Mouse (Mus musculus) testis, postnatal 10 days (tissue): ENCODE measurements at regions not wholly inside any gene's neighbourhood (a gene's known extent, or its start where the extent isn't known, plus 50 kb on each side); places are given as distances from the start of the nearest gene placed in this dataset.
"Not testable (repeated sequence)": the region's sequence is repeated elsewhere in the genome, so short reads cannot be mapped to it uniquely, and the experiment has no call there.

Source experiments
- DNase-seq: peaks from one replicate; pipeline ENCODE4 v3.0.0; 2021; ENCODE audit warnings: low spot score

DNA sequence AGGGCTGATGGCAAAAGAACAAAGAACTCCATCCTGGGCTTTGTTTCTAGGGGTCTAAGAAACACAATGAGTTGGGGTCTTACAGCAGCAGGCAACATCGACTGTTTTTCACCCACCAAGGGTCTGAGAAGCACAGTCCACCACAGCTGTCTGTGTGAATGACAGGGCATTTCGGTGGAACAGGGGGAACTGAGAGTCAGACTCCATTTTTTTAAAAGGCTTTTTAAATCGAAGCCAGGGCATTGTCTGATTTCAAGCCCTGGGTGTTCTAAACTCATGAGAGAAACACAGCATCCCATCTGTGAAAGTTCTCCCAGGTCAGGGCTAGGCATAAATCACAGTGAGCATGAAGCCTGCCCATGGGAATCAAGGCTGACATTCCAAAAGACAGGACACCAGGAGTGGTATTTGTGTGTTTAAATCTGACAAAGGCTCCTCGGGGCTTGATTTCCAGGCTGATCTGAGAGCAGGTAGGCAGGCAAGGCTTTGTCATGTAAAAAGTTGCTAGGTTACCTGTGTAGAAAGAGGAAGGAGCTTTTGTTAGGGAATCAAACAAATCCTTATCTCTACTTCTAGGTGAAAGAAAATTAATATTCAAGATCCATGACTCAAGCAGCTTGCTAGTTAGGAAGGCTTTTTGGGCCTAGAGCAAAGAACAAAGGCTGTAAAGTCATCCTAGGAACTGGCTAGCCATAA lies 184.8 kb upstream of the Gm10324 start:
- not testable (repeated sequence) for DNase-seq

DNA sequence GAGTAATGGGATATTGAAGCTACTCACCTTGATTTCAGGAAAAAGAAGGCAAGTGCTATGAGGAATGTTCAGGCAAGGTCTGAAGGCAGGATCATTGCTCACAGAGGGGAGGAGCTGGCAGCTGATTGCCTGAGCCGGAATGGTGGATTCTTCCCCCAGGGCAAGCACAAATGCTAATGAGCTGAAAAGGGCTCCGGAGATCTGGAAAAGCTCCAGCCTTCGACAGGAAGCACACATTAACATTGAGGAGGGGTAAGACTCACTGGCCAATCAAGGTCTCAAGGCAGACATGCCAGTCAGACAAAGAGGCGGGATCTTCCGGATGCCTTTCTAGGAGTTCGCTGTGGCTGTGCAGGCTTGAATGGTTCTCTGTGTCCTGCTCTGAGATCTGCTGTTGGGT lies 169.1 kb upstream of the Gm10324 start:
- not testable (repeated sequence) for DNase-seq

DNA sequence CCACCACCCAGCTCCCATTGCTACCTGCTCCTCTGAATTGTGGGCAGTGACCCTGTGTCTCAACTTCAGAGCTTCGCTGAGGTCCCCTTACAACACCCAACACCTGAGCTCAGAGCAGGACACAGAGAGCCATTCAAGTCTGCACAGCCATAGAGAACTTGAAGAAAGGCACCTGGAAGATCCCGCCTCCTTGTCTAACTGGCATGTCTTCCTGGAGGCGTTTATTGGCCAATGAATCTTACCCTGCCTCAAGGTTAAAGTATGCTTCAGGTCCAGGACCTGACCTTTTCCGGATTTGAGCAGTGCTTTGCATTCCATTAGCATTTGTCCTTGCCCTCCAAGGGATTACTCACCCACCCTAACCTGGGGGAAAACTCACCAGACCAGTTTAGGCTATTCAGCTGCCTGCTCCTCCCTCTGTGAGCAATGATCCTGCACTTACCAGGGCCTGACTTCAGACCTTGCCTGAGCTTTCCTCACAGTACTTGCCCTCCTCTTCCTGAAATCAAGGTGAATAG lies 128.4 kb upstream of the Gm10324 start:
- DNase-seq, result not testable (repeated sequence)

DNA sequence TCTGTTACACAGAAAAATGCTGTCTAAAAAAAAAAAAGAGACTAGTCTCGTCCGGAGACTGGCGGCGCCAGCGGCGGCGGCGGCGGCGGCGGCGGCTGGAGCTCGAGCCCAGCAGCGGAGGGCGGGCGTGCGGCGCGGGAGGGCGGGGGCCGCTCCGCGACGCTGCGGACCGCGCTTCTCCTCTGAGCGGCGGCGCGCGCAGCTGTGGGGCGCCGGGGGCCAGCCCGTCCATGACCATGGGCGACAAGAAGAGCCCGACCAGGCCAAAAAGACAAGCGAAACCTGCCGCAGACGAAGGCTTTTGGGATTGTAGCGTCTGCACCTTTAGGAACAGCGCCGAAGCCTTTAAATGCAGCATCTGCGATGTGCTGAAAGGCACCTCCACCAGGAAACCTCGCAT lies 111.8 kb upstream of the Gm10324 start:
- DNase-seq, result not testable (repeated sequence)

DNA sequence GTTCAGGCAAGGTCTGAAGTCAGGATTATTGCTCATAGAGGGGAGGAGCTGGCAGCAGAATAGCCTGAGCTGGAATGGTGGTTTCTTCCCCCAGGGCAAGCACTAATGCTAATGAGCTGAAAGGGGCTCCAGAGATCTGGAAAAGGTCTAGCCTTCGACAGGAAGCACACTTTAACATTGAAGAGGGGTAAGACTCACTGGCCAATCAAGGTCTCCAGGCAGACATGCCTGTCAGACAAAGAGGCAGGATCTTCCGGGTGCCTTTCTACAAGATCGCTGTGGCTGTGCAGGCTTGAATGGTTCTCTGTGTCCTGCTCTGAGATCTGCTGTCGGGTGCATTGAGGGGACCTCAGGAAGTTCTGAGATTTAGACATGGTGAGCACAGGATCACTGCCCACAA lies 87.4 kb upstream of the Gm10324 start:
- DNase-seq, result not testable (repeated sequence)

DNA sequence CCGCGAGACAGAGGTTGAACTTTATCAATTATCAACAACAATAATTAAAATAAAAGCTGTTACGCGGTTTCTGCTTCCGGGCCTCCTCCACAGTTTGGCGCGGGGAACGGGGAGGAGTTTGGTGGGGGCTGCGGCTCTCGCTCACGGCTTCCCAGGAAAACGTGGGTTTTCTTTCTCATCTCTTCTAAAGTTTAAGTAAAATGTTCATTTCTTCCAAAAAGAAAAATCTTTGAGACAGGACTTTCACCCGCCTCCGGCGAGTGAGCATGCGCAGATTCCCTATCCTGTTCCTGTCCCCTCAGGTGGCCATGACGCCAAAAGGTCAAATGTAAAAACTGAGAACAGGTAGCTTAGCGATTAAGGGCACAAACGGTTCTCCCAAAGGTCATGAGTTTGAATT lies 56.7 kb upstream of the Gm10324 start:
- DNase-seq, result peak; percentile 36

DNA sequence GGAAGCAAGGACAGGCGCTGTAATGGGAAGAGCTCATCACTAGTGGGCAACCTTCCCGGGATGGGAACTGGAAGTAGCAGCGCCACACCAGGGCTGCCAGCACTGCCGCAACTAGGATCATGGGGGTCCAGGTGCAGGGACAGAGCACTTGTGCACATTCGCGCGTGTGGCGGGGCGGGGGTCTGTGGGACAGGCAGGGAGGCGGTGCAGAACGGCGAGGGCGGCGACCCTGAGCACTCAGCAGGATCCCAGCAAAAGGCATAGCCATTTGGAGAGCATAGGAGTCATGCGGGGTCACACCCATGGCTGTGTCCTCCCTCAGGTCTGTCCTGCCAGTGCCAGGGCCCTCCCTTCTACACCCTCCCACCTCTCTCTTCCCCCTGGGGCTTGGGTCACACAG lies 56.0 kb upstream of the Gm10324 start:
- peak; percentile 38 for DNase-seq
